Mouse (Mus musculus) ES-E14 (cell line): ENCODE results near the gene Uck2. TPM values are rescaled to one million over a fixed set of nuclear protein-coding genes. Genes with fewer than 3 reads are reported as not detected.

Source experiments
- DNase-seq: peaks from one replicate; pipeline ENCODE4 v3.0.0-alpha.2; 2013; ENCODE audit warnings: low read depth, low spot score
- H3K27ac ChIP-seq: 2 replicates; pipeline ENCODE4 v1.5.1; 2012; ENCODE audit warnings: low read depth, mild to moderate bottlenecking, low read length, moderate library complexity, mixed read lengths; ENCODE audit not compliant: poor library complexity, insufficient read depth, severe bottlenecking
- H3K36me3 ChIP-seq: 2 replicates; pipeline ENCODE4 v1.6.1; 2012; ENCODE audit warnings: mild to moderate bottlenecking, low read length, moderate library complexity, mixed read lengths; ENCODE audit not compliant: control insufficient read depth, poor library complexity, insufficient read depth, severe bottlenecking
- H3K4me1 ChIP-seq, 2 experiments: fragments of 150-350 bp in 1 of 2; sonication (generic) in 1 of 2; 2 replicates each; pipeline ENCODE4 v1.6.1; 2012; ENCODE audit warnings: low read length in 2 of 2, mild to moderate bottlenecking in 1 of 2, mixed read lengths in 1 of 2; ENCODE audit not compliant: control insufficient read depth in 2 of 2, insufficient read depth in 2 of 2, poor library complexity in 1 of 2
- H3K4me3 ChIP-seq, 2 experiments: fragments of 150-350 bp in 1 of 2; sonication (generic) in 1 of 2; 2 replicates each; pipeline ENCODE4 v1.5.1; 2012; ENCODE audit warnings: low read length in 2 of 2, low read depth in 1 of 2, mild to moderate bottlenecking in 1 of 2, mixed read lengths in 1 of 2; ENCODE audit not compliant: insufficient read depth in 1 of 2, poor library complexity in 1 of 2, severe bottlenecking in 1 of 2
- H3K9ac ChIP-seq: 2 replicates; pipeline ENCODE4 v1.6.1; 2012; ENCODE audit warnings: low read depth, mild to moderate bottlenecking, low read length, mixed read lengths; ENCODE audit not compliant: poor library complexity, insufficient read depth, severe bottlenecking
- H3K9me3 ChIP-seq: fragments of 150-350 bp; sonication (generic); 2 replicates; pipeline ENCODE4 v1.6.1; 2012; ENCODE audit warnings: low read depth, mild to moderate bottlenecking, low read length; ENCODE audit not compliant: control insufficient read depth, insufficient read depth
- CHD2 ChIP-seq: IDR thresholded peaks from 2 replicates; pipeline ENCODE4 v1.6.1; 2014; ENCODE audit warnings: mild to moderate bottlenecking, low read depth, low read length, inconsistent platforms
- HCFC1 ChIP-seq: IDR thresholded peaks from 2 replicates; pipeline ENCODE4 v1.6.1; 2012; ENCODE audit warnings: low read length, inconsistent platforms, borderline replicate concordance; ENCODE audit not compliant: insufficient read depth
- MAFK ChIP-seq: IDR thresholded peaks from 2 replicates; pipeline ENCODE4 v1.6.1; 2014; ENCODE audit warnings: mild to moderate bottlenecking, low read depth, low read length, inconsistent platforms; ENCODE audit not compliant: insufficient read depth
- ZC3H11A ChIP-seq: IDR thresholded peaks from 2 replicates; pipeline ENCODE4 v1.6.1; 2012; ENCODE audit warnings: low read depth, mild to moderate bottlenecking, inconsistent platforms, low read length, borderline replicate concordance
- ZNF384 ChIP-seq: IDR thresholded peaks from 2 replicates; pipeline ENCODE4 v1.6.1; 2012; ENCODE audit warnings: low read depth, low read length, inconsistent platforms
- in situ Hi-C, 2 experiments: fragments of 600-800 bp; cut with MboI; formaldehyde crosslinking; loops; one replicate each; pipeline ENCODE4 v1.15.1; 2025; ENCODE audit warnings: low sequenced_read_pairs in 2 of 2, inconsistent platforms in 1 of 2; ENCODE audit not compliant: unreplicated experiment in 2 of 2
- total RNA-seq: library from RNA; depleted of rRNA; stranded (reverse); fragments of 300-350 nt; gene quantifications from 2 replicates; pipeline ENCODE4 v1.2.3, GENCODE M21; 2012

The Uck2 gene
- total RNA-seq, 1 experiment: 158 TPM

- in situ Hi-C loops: no loop called here
- H3K9ac ChIP-seq: no peak overlapping the region
- DNase-seq: no peak
- H3K4me1 ChIP-seq: peaks cover 0 to 5% of the 10 kb centered on the region in 2 experiments
- H3K27ac ChIP-seq: no peak overlapping the region
- peak; percentile 94 for TF ChIP-seq MAFK
- TF ChIP-seq ZNF384: no peak
- TF ChIP-seq CHD2: no peak
- H3K4me3 ChIP-seq: no peak overlapping the region
- H3K9me3 ChIP-seq: no peaks in the 10 kb centered on the region
- peaks cover 2% of the 10 kb centered on the region; the same call in 1 of the 2 replicates for H3K36me3 ChIP-seq
Measured at GRCm38 (mm10) chr1:167305501-167306137, 20.5 kb upstream of the Uck2 start.

- in situ Hi-C loops: no loop called here
- DNase-seq: no peak
- Histone ChIP-seq H3K9ac (no peak overlapping the region), H3K9me3 (no peaks in the 10 kb centered on the region), H3K27ac (no peak overlapping the region), H3K36me3 (no peaks in the 10 kb centered on the region), H3K4me1 (peaks cover 0 to 9% of the 10 kb centered on the region in 2 experiments; a peak in 1 of 4 replicates), H3K4me3 (no peak overlapping the region)
- TF ChIP-seq CHD2 (no peak), ZC3H11A (no peak), HCFC1 (no peak), ZNF384 (no peak), MAFK (no peak)
Measured at GRCm38 (mm10) chr1:167300122-167300521, 15.0 kb upstream of the Uck2 start.

GRCm38 (mm10) chr1:167295679-167296402 lies 10.7 kb upstream of the Uck2 start:
- Histone ChIP-seq H3K4me3 (no peak overlapping the region), H3K9me3 (no peaks in the 10 kb centered on the region), H3K4me1 (peaks cover 7 to 19% of the 10 kb centered on the region in 2 experiments; a peak in 3 of 4 replicates), H3K36me3 (no peaks in the 10 kb centered on the region), H3K27ac (no peak overlapping the region), H3K9ac (no peak overlapping the region)
- in situ Hi-C loops: no loop called here
- TF ChIP-seq ZC3H11A: no peak
- TF ChIP-seq CHD2: no peak
- TF ChIP-seq HCFC1: no peak
- TF ChIP-seq MAFK: no peak
- TF ChIP-seq ZNF384: no peak
- no peak for DNase-seq

GRCm38 (mm10) chr1:167292447-167292846 lies 7.3 kb upstream of the Uck2 start:
- no peak for DNase-seq
- Histone ChIP-seq H3K4me3 (no peak overlapping the region), H3K27ac (no peak overlapping the region), H3K36me3 (no peaks in the 10 kb centered on the region), H3K9ac (no peak overlapping the region), H3K4me1 (peaks cover 20% of the 10 kb centered on the region in 2 experiments), H3K9me3 (no peaks in the 10 kb centered on the region)
- in situ Hi-C loops: no loop called here
- TF ChIP-seq ZNF384 (no peak), HCFC1 (no peak), CHD2 (no peak), MAFK (no peak), ZC3H11A (no peak)

DNA sequence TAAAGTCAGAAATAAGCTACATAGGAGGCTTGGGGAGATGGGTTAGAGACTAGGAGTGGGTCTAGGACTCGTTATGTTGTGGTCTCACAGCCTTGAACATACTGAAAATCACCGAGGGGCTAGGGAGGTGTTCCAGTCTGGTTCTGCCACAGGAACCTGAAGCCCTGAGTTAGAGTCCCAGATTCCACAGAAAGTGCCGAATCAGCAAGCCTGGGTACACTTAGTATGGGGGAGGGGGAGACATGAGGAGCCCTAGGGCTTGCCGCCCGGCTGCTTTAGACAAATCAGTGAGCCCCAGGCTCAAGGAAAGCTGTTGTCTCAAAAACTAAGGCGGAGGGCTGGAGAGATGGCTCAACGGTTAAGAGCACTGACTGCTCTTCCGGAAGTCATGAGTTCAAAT lies 6.5 kb upstream of the Uck2 start:
- no peaks in the 10 kb centered on the region for H3K9me3 ChIP-seq
- H3K4me1 ChIP-seq: peaks cover 20 to 23% of the 10 kb centered on the region in 2 experiments
- no peak overlapping the region for H3K27ac ChIP-seq
- H3K9ac ChIP-seq: no peak overlapping the region
- no peak for DNase-seq
- TF ChIP-seq MAFK: peak; percentile 87
- no peak for TF ChIP-seq CHD2
- in situ Hi-C loops: no loop called here
- H3K4me3 ChIP-seq: no peak overlapping the region
- H3K36me3 ChIP-seq: no peaks in the 10 kb centered on the region
